Mouse (Mus musculus) lung, postnatal 0 days (tissue): ENCODE data around the gene Tmem233. TPM values are rescaled to one million over a fixed set of nuclear protein-coding genes. Genes with fewer than 3 reads are reported as not detected.
A peak's percentile ranks its signal among the peaks of the same experiment; 100 is the strongest.

Source experiments
- ATAC-seq: fragments of 200-750 bp; cut with Nextera tagmentation; 2 replicates; pipeline ENCODE4 v1.8.0; 2017; ENCODE audit warnings: moderate library complexity
- DNase-seq: peaks from one replicate; pipeline ENCODE4 v3.0.0-alpha.2; 2016; ENCODE audit warnings: low spot score
- H3K27ac ChIP-seq: fragments of 300-500 bp; sonication (generic); 2 replicates; pipeline ENCODE4 v1.5.1; 2014; ENCODE audit warnings: antibody characterized with exemption, mild to moderate bottlenecking, low read length, mixed read lengths
- H3K27me3 ChIP-seq: fragments of 300-500 bp; sonication (generic); replicated peaks from 2 replicates; pipeline ENCODE4 v1.6.1; 2014; ENCODE audit warnings: low read length, mixed read lengths; ENCODE audit not compliant: insufficient read depth
- H3K36me3 ChIP-seq: fragments of 300-500 bp; sonication (generic); 2 replicates; pipeline ENCODE4 v1.6.1; 2014; ENCODE audit warnings: low read length, mixed read lengths; ENCODE audit not compliant: insufficient read depth
- H3K4me1 ChIP-seq: fragments of 300-500 bp; sonication (generic); 2 replicates; pipeline ENCODE4 v1.6.1; 2014; ENCODE audit warnings: antibody characterized with exemption, low read depth, low read length, mixed read lengths; ENCODE audit not compliant: insufficient read depth
- H3K4me2 ChIP-seq: fragments of 300-500 bp; sonication (generic); replicated peaks from 2 replicates; pipeline ENCODE4 v1.6.1; 2014; ENCODE audit warnings: low read depth, mild to moderate bottlenecking, low read length, moderate library complexity, mixed read lengths
- H3K4me3 ChIP-seq: fragments of 300-500 bp; sonication (generic); 2 replicates; pipeline ENCODE4 v1.5.1; 2014; ENCODE audit warnings: low read depth, low read length
- H3K9ac ChIP-seq: fragments of 300-500 bp; sonication (generic); replicated peaks from 2 replicates; pipeline ENCODE4 v1.6.1; 2014; ENCODE audit warnings: low read depth, mild to moderate bottlenecking
- H3K9me3 ChIP-seq: fragments of 300-500 bp; sonication (generic); 2 replicates; pipeline ENCODE4 v1.6.1; 2016; ENCODE audit warnings: low read length, mixed read lengths
- CTCF ChIP-seq: IDR thresholded peaks from 2 replicates; pipeline ENCODE4 v1.5.1; 2016; ENCODE audit warnings: antibody characterized with exemption, mild to moderate bottlenecking
- EP300 ChIP-seq: IDR thresholded peaks from 2 replicates; pipeline ENCODE4 v1.6.1; 2016; ENCODE audit warnings: antibody characterized with exemption, mild to moderate bottlenecking, control low read depth
- WGBS: fragments of 180-500 bp; shearing (Covaris S2); extraction: QIAGEN DNeasy Blood & Tissue Kit; methylation state at CpG from one replicate; pipeline ENCODE4 v1.1.7; 2014; 5-methylcytosine and 5-hydroxymethylcytosine counted together
- polyA plus RNA-seq: library from polyadenylated mRNA; unstranded; fragments of >200 nt; fragmentation: Nextera tagmentation; extraction: Ambion mirVana; gene quantifications from 2 replicates; pipeline ENCODE4 v1.2.1, GENCODE M21; 2015

Gene Tmem233
- polyA plus RNA-seq, 1 experiment from 2014 or later = 0.18 TPM

DNA sequence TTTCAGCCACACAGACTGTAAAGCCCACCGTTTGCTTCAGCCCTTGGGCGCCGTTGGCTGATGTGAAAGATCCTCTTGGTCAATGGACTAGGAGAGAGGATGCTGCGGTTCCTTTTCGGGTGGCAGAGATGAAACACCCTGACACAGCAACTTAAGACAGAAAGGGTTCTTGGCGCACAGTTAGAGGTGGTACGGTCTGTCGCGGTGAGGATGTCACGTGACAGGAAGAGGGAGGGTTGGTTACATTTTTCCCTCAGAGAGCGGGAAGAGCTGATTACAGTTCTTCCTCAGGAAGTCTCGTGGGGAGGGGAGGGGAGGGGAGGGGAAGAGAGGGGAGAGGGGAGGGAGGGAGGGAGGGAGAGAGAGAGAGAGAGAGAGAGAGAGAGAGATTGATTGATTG, 45.3 kb downstream of the Tmem233 start:
- 52% methylated on average over 10 of the region's 12 CpGs for WGBS
- Histone ChIP-seq H3K9ac (no peak overlapping the region), H3K36me3 (no peaks in the 10 kb centered on the region), H3K4me1 (no peaks in the 10 kb centered on the region), H3K27ac (no peak overlapping the region), H3K9me3 (no peaks in the 10 kb centered on the region), H3K4me2 (no peak overlapping the region), H3K27me3 (no peaks in the 10 kb centered on the region), H3K4me3 (no peak overlapping the region)
- DNase-seq (no peak), ATAC-seq (no peak)
- TF ChIP-seq CTCF (no peak), EP300 (no peak)

DNA sequence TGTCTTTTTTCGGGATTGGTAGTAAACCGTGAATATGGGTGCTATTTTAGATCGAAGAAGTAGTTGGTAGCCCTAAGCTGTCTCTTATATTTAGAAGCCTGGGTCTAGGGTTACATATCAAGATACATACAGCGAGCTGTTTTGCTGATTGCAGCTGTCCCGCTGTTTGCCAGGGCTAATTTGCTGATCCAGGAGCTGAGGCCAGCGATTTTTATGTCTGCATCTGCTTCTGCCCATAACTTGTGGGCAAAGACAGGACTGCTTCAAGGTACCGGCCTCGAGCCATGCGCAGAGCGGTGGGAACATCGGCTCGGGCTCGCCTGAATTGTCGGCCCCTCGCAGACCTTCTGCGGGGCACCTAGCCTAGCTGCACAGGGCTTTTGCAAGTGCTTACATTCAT, 46.6 kb downstream of the Tmem233 start:
- Histone ChIP-seq H3K27ac (no peak overlapping the region), H3K4me1 (no peaks in the 10 kb centered on the region), H3K9ac (no peak overlapping the region), H3K27me3 (no peaks in the 10 kb centered on the region), H3K4me2 (no peak overlapping the region), H3K9me3 (no peaks in the 10 kb centered on the region), H3K36me3 (no peaks in the 10 kb centered on the region), H3K4me3 (no peak overlapping the region)
- ATAC-seq = no peak
- DNase-seq = no peak
- 66% methylated on average over 16 of the region's 16 CpGs for WGBS
- no peak for TF ChIP-seq CTCF

DNA sequence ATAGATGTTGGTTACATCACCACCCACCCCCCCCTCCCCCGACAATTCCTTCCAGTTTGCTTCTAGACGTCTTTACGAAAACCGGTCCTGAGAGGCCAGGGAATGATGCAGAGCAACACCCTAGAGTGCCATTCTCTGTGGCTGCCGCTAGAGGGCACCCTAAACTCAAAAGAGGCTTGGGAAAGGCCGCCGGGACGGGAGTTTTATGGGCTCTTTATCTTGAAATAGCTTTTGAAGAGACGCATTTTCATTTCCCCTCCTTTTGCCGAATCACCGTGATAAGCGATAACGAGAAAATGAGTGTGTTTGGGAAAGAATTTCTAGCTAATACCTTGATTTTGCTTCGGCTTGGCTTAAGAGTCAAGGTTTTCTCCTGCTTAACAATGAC, 51.9 kb downstream of the Tmem233 start:
- Histone ChIP-seq H3K27me3 (no peaks in the 10 kb centered on the region), H3K36me3 (no peaks in the 10 kb centered on the region), H3K4me3 (no peak overlapping the region), H3K27ac (no peak overlapping the region), H3K4me1 (no peaks in the 10 kb centered on the region), H3K9me3 (no peaks in the 10 kb centered on the region), H3K9ac (no peak overlapping the region), H3K4me2 (no peak overlapping the region)
- TF ChIP-seq EP300 = no peak
- peak; percentile 88 for TF ChIP-seq CTCF
- DNase-seq (peak; percentile 84), ATAC-seq (peak; percentile 42; the same call in 1 of the 2 replicates)
- 2% methylated on average over 14 of the region's 14 CpGs for WGBS

DNA sequence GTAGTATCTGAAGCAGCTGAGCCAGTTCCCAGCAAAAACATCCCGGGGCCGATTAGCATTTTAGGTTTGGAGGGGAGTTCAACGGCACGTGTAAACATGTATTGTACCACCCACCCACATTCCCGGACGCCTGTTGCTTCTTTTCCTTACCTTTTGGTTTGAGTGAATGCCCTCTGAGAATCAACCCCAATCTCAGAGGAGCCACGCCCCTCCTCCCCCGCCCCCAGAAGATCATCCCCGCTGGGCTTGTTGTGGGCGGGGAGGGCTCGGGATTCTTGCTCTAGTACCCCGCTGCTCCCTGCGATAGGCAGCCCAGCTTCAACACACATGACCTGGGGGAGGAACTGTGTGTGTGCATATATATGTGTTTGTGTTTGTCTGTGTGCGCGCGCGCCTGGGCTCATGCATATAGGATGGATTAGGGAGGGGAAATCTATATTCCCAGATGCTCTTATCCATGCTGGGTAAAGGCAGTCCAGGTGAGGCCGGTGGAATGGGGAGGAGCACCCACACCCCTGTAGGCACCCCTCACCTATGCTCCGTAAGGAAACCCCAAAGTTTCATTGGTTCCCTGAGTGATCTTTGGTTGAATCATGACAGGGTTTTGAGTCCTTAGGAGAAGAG, 52.4 kb downstream of the Tmem233 start:
- 10% methylated on average over 19 of the region's 19 CpGs for WGBS

DNA sequence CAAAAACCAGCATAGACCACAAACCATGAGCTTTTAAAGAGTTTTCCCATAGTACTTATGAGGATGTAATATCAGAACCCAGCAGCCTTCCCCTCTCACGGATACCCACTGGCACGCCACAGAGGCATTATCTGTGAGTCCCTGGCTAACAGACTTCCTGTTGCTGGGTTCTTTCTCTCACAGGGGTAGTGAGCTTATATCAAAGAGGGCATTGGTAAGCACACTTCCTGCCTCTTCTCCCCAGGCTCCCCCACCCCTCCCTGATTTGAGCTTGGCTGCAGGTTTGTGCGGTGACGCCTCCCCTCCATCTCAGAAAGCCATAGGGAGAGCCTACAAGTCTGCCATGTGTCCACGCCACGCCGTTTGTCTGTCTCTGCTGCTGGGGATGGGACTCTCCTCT, 54.0 kb downstream of the Tmem233 start:
- TF ChIP-seq CTCF = no peak
- no peak for TF ChIP-seq EP300
- no peak overlapping the region for H3K4me2 ChIP-seq
- 43% methylated on average over 7 of the region's 7 CpGs for WGBS
- H3K4me1 ChIP-seq = no peaks in the 10 kb centered on the region
- H3K9ac ChIP-seq = no peak overlapping the region
- no peak for DNase-seq
- ATAC-seq = no peak
- no peaks in the 10 kb centered on the region for H3K36me3 ChIP-seq
- no peak overlapping the region for H3K4me3 ChIP-seq
- H3K27ac ChIP-seq = no peak overlapping the region
- no peaks in the 10 kb centered on the region for H3K27me3 ChIP-seq
- no peaks in the 10 kb centered on the region for H3K9me3 ChIP-seq

More for the DNA sequence above, 52.4 kb downstream of the Tmem233 start:
- Histone ChIP-seq H3K9ac (no peak overlapping the region), H3K27me3 (no peaks in the 10 kb centered on the region), H3K9me3 (no peaks in the 10 kb centered on the region), H3K4me2 (no peak overlapping the region), H3K27ac (no peak overlapping the region), H3K4me3 (no peak overlapping the region), H3K4me1 (no peaks in the 10 kb centered on the region), H3K36me3 (no peaks in the 10 kb centered on the region)
- DNase-seq = no peak
- TF ChIP-seq CTCF (no peak), EP300 (no peak)
- 0 out of 2 replicates have a peak, but pooled peaks have one; percentile 30 for ATAC-seq

DNA sequence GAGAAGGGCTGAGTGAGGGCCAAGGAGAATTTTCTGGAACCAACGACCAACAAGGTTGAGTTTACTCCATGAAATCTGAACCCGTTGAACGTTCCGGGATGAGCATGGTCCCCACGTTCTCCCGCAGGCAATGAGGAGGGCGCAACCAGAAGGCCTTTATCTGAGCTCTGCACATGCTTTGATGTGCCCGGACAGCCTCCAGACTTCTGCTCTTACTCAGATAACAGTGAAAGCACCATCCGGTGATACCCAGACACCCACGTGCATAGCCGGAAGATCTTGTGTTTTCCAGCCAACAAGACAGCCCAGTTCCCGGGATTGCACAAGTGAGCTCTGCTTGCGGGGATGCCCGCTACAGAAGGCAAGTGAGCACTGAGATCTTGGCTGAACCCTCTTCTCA, 56.5 kb downstream of the Tmem233 start:
- Histone ChIP-seq H3K4me1 (no peaks in the 10 kb centered on the region; the same call in 1 of the 2 replicates), H3K9ac (no peak overlapping the region), H3K27me3 (no peaks in the 10 kb centered on the region), H3K9me3 (no peaks in the 10 kb centered on the region), H3K4me3 (no peak overlapping the region), H3K36me3 (no peaks in the 10 kb centered on the region; the same call in 1 of the 2 replicates), H3K27ac (no peak overlapping the region), H3K4me2 (no peak overlapping the region)
- WGBS = 83% methylated on average over 14 of the region's 14 CpGs
- TF ChIP-seq CTCF (no peak), EP300 (no peak)
- ATAC-seq (no peak), DNase-seq (no peak)

DNA sequence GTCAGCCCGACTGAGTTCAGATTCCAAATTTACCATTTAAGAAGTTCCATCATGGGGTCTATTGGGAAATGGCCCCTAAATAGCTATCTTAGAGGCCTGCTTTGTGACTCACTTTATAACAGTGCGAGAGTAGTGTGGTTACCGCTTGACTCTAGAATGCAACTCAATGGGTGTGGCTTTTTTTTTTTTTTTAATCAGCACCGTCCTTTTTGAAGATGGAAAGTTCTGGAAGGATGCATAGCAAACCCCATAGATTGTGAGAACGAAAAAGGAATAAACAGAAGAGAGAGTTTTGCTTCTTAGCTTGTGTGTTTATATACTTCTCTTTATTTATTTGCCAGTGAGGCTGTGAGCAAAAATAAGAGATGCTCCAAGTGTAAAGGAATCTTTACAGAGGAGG, 56.9 kb downstream of the Tmem233 start:
- DNase-seq (no peak), ATAC-seq (no peak)
- no peaks in the 10 kb centered on the region; the same call in 1 of the 2 replicates for H3K4me1 ChIP-seq
- H3K4me3 ChIP-seq = no peak overlapping the region
- no peak overlapping the region for H3K27ac ChIP-seq
- no peak for TF ChIP-seq EP300
- WGBS = 86% methylated on average over 5 of the region's 5 CpGs
- H3K9me3 ChIP-seq = no peaks in the 10 kb centered on the region
- H3K36me3 ChIP-seq = peaks cover 4% of the 10 kb centered on the region; the same call in 1 of the 2 replicates
- no peaks in the 10 kb centered on the region for H3K27me3 ChIP-seq
- H3K4me2 ChIP-seq = no peak overlapping the region
- H3K9ac ChIP-seq = no peak overlapping the region
